Mouse (Mus musculus): ENCODE measurements around the gene Slc16a3. TPM values are rescaled to one million over a fixed set of nuclear protein-coding genes. Genes with fewer than 3 reads are reported as not detected.

Slc16a3 gene
- polyA plus RNA-seq, 1 experiment from 2014 or later = 170 TPM

DNA sequence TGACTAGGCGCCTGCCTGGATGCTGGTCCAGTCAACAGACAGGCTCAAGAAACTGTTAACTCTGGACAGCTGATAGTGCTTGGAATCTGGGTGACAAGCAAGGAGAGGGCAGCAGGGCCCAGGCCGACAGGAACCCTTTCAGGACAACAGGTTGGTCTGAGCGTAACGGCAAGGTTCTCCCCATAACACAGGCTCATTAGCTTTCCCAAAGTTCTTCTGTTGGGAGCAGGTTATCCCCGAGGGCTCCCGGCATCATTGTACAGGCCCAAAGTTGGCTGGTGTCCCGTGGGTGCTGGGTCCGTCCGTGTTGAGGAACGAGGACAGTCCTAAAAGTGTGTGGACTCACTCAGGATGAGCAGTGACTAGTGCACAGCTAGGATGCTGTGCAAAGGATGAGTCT lies 1.6 kb downstream of the Slc16a3 start:
- Histone ChIP-seq H3K36me3 (peaks cover 22% of the 10 kb centered on the region), H3K4me3 (peak overlapping the region; percentile 76), H3K27me3 (replicated peaks) (peaks cover 35% of the 10 kb centered on the region), H3K9me3 (replicated peaks) (no peaks in the 10 kb centered on the region), H3K27ac (peak overlapping the region; percentile 95), H3K4me2 (peak overlapping the region; percentile 96), H3K9ac (peak overlapping the region; percentile 95), H3K4me1 (peaks cover 66% of the 10 kb centered on the region)
- ATAC-seq = no peak
- 24% methylated on average over 10 of the region's 10 CpGs for WGBS (ENCODE audit: insufficient replicate concordance)

DNA sequence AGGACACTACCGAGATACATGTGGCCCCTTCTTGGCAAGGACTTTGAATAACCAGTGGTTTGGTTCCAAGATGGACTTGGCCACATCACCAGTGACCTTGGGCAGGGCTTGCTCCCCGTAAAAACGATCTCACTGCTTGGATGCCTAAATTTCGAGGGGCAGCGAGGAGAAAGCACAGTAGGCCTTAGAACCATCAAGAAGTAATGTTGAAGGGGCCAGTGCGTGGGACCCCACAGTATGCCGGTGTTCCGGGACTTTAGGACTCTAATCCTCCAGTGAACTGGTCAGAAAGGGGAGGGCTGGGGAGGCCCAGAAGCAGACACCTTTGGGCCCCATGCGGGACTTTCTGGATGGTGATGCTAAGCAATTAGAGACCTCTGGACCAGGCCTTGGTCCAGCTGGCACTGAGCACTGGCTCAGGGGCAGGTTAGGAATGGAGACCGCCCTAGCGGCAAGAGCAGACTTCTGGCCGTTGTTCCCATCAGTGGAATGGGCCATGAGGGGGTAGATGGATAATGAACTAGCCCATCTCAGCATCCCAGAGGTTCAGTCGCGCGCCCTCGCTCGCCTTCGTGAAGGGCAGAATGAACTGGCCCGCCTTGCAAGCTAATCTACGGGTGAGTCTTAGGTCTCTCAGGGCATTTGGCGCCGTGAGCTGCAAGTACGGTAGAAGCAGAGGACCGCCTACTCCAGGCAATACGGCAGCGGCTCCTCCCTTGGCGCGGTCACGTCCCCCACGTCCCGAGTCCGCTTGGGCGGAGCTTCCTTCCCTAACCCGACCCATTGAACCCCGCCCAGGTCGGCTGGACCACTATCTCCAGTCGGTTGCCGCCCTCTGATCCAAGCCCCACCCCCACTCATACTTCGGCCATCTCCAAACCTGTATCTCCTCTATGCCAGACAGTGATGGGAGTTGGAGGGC lies 2.3 kb downstream of the Slc16a3 start:
- Histone ChIP-seq H3K4me3 (peak overlapping the region; percentile 76), H3K4me2 (peak overlapping the region; percentile 96), H3K36me3 (peaks cover 29% of the 10 kb centered on the region), H3K4me1 (peaks cover 70% of the 10 kb centered on the region), H3K9me3 (replicated peaks) (no peaks in the 10 kb centered on the region), H3K9ac (peak overlapping the region; percentile 95), H3K27me3 (replicated peaks) (peaks cover 28% of the 10 kb centered on the region), H3K27ac (peak overlapping the region; percentile 95)
- peak; percentile 87 for ATAC-seq
- WGBS (ENCODE audit: insufficient replicate concordance) = 2% methylated on average over 39 of the region's 39 CpGs

DNA sequence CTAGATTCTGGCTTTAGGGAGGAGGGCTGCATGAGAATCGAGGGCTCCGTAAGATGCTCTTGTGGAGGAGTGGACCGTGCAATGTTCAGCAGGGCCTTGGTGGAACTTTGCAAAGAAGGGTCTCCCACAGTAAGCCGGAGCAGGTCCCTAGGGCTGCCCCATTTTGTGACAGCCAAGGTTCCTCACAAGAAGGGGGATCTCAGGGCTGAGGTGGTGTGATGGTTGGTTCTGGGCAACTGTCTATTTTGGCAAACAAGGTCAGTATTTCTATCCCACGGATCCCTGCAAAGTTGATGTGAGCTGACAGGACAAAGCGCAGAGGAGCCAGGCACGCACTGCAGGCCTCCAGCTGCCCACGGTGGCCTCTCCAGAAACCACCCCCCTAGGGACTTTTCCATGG lies 3.0 kb downstream of the Slc16a3 start:
- Histone ChIP-seq H3K9me3 (replicated peaks) (no peaks in the 10 kb centered on the region), H3K4me3 (peak overlapping the region; percentile 76), H3K4me1 (peaks cover 70% of the 10 kb centered on the region), H3K9ac (peak overlapping the region; percentile 72), H3K27ac (peak overlapping the region; percentile 95), H3K4me2 (peak overlapping the region; percentile 96), H3K27me3 (replicated peaks) (peaks cover 22% of the 10 kb centered on the region), H3K36me3 (peaks cover 36% of the 10 kb centered on the region)
- ATAC-seq = no peak
- WGBS (ENCODE audit: insufficient replicate concordance) = 26% methylated on average over 8 of the region's 8 CpGs

DNA sequence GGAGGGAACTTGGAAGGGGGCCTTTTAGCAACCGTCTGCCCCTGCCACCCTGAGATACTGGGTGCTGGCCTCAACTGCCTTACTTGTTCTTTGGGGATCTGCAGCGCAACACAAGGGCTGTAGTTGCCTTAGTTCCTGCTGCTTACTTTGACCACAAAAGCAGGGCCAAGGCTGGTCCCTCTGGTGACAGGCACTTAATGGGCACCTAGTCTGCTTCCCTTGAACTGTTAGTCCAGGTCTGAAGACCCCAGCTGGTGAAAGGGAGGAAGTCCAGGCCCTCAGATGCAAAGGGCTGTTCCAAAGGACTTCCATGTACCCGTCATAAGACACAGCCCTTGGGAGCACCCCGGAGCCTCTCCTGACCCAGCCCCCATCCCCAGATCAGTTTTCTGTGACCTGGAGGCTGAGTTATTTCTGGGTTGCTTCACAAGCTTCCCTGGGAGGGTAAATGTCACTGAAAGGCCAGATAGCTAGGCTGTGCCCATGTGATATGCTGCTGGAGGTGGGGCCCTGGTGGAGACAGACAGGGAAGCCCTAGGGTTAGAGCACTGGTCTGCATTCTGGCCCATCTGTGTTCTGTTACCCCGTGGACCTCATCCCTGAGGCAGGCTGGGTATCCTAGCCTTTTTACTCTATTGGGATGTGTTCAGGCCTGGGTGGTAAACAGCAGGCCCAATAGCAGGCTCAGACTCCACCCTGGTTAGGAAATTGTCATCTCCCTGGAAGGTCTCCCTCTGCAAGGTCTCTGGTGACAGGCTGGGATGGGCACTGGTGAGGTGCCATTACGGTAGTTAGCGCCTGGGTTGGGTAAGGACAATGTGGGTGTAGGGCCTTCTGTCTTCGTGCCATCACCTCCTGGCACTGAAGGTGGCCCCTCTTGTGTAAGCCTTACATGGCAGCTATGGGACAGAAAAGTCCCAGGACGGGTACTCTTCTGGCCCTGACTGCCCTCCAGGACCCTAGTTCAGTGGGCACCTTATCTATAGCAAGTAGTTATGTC lies 3.8 kb downstream of the Slc16a3 start:
- no peaks in the 10 kb centered on the region for H3K9me3 ChIP-seq (replicated peaks)
- H3K27ac ChIP-seq = peak overlapping the region; percentile 95
- H3K27me3 ChIP-seq (replicated peaks) = peaks cover 14% of the 10 kb centered on the region
- H3K36me3 ChIP-seq = peaks cover 44% of the 10 kb centered on the region
- peak overlapping the region; percentile 76 for H3K4me3 ChIP-seq
- peak overlapping the region; percentile 72 for H3K9ac ChIP-seq
- H3K4me1 ChIP-seq = peaks cover 73% of the 10 kb centered on the region
- peak; percentile 65 for ATAC-seq
- 58% methylated on average over 9 of the region's 9 CpGs for WGBS (ENCODE audit: insufficient replicate concordance)
- H3K4me2 ChIP-seq = peak overlapping the region; percentile 96

DNA sequence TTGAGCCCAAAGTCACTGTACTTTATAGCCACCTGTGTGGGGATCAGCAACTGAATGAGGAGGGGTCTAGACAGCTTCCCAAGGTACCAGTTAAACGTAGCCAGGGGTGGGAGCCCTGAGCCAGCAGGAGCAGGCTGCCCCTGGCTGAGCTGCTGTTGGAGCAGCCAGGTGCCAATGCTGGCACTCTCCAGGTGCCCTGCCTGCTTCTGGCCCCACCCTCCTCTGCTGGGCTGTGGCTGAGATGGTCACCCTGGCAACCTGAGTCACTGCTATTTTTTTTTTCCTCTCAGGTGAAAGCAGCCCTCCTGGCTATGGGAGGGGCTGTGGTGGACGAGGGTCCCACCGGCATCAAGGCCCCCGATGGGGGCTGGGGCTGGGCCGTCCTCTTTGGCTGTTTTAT lies 6.7 kb downstream of the Slc16a3 start:
- H3K4me2 ChIP-seq = no peak overlapping the region
- WGBS (ENCODE audit: insufficient replicate concordance) = 84% methylated on average over 5 of the region's 5 CpGs
- H3K27ac ChIP-seq = peak overlapping the region; percentile 15; the same call in 1 of the 2 replicates
- H3K9ac ChIP-seq = peak overlapping the region; percentile 33; the same call in 1 of the 2 replicates
- ATAC-seq = no peak
- peaks cover 73% of the 10 kb centered on the region for H3K36me3 ChIP-seq
- H3K4me3 ChIP-seq = no peak overlapping the region
- no peaks in the 10 kb centered on the region for H3K9me3 ChIP-seq (replicated peaks)
- peaks cover 82% of the 10 kb centered on the region for H3K4me1 ChIP-seq
- H3K27me3 ChIP-seq (replicated peaks) = no peaks in the 10 kb centered on the region

DNA sequence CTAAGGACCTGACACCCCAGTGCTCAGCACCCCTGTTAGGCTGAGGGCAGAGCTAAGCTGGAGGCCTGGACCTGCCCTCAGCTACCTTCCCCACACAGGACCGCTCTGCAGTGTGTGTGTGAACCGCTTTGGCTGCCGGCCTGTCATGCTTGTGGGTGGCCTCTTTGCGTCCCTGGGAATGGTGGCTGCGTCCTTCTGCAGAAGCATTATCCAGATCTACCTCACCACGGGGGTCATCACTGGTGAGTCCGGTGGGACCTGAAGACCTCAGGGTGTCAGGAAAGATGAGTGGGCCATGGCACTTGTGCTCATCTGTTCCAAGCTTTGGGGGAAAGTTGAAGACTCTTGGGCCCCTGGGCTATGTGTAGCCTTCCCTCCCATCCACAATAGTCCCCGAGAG lies 7.4 kb downstream of the Slc16a3 start:
- Histone ChIP-seq H3K9ac (no peak overlapping the region), H3K36me3 (peaks cover 80% of the 10 kb centered on the region), H3K27me3 (replicated peaks) (no peaks in the 10 kb centered on the region), H3K27ac (no peak overlapping the region), H3K4me1 (peaks cover 81% of the 10 kb centered on the region), H3K4me3 (no peak overlapping the region), H3K9me3 (replicated peaks) (no peaks in the 10 kb centered on the region), H3K4me2 (no peak overlapping the region)
- ATAC-seq = no peak
- WGBS (ENCODE audit: insufficient replicate concordance) = 90% methylated on average over 8 of the region's 8 CpGs

DNA sequence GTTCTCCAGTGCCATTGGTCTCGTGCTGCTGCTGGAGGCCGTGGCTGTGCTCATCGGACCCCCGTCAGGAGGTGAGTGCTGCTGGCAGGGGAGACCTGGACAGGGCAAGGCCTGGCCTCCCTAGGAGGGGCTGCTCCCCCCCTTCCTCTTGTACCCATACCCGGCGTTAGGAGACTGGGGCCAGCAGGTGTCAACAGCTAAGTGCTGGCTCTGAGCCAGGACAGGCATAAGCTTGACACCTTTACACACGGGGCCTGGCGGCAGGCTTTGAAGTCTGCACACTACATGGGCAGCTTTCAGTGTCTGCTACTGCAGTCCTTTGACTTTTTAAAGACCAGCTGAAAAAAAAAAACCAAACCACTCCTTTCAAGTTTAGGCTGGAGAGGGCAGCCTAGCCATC lies 8.8 kb downstream of the Slc16a3 start:
- no peak for ATAC-seq
- WGBS (ENCODE audit: insufficient replicate concordance) = 83% methylated on average over 8 of the region's 8 CpGs
- Histone ChIP-seq H3K27ac (peak overlapping the region; percentile 42; the same call in 1 of the 2 replicates), H3K36me3 (peaks cover 94% of the 10 kb centered on the region), H3K9ac (no peak overlapping the region), H3K4me1 (peaks cover 70% of the 10 kb centered on the region), H3K4me2 (no peak overlapping the region), H3K4me3 (no peak overlapping the region), H3K27me3 (replicated peaks) (no peaks in the 10 kb centered on the region), H3K9me3 (replicated peaks) (no peaks in the 10 kb centered on the region)

DNA sequence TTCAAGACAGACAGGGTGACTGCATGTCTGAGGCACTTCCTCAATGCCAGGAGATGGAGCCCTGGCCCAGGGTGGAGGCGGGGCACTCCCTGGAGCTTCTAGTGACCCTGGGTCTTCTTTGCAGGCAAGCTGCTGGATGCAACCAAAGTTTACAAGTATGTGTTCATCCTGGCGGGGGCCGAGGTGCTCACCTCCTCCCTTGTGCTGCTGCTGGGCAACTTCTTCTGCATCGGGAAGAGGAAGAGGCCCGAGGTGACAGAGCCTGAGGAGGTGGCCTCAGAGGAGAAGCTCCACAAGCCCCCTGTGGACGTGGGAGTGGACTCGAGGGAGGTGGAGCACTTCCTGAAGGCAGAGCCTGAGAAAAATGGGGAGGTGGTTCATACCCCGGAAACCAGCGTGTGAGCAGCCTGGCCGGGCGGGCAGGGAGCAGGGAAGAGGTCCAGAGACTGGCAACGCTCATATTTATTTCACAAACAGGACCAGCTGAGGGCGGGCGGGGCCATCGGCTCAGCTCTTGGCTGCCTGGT lies 9.5 kb downstream of the Slc16a3 start:
- no peak for ATAC-seq
- Histone ChIP-seq H3K27me3 (replicated peaks) (no peaks in the 10 kb centered on the region), H3K9me3 (replicated peaks) (no peaks in the 10 kb centered on the region), H3K27ac (peak overlapping the region; percentile 41; the same call in 1 of the 2 replicates), H3K4me2 (no peak overlapping the region), H3K4me1 (peaks cover 63% of the 10 kb centered on the region), H3K4me3 (no peak overlapping the region), H3K9ac (no peak overlapping the region; the same call in 1 of the 2 replicates), H3K36me3 (peaks cover 98% of the 10 kb centered on the region)
- WGBS (ENCODE audit: insufficient replicate concordance) = 59% methylated on average over 15 of the region's 15 CpGs

DNA sequence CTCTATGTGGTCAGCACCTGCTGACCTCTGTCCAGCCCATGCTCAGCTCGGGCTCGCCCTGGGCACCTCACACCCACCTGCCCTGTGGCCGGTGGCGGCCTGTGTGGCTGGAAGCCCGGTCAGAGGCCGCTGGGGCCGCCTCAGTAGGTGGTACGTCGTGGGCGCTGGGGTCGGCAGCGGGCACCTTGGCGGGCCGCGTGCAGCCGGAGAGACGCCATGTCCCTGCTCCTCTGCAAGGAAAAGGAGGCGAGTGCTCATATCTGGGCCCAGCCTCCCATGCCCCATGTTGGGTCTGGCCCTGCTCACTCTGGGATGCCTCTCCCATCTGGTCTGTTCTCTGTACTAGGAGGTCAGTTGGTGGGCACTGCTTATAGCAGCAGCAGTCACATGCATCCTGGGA lies 10.8 kb downstream of the Slc16a3 start:
- WGBS (ENCODE audit: insufficient replicate concordance) = 92% methylated on average over 18 of the region's 18 CpGs
- Histone ChIP-seq H3K4me2 (no peak overlapping the region), H3K27me3 (replicated peaks) (no peaks in the 10 kb centered on the region), H3K4me3 (no peak overlapping the region), H3K27ac (peak overlapping the region; percentile 56), H3K36me3 (peaks cover 100% of the 10 kb centered on the region), H3K4me1 (peaks cover 50% of the 10 kb centered on the region), H3K9me3 (replicated peaks) (no peaks in the 10 kb centered on the region), H3K9ac (no peak overlapping the region)
- ATAC-seq = 0 out of 2 replicates have a peak, but pooled peaks have one; percentile 7

DNA sequence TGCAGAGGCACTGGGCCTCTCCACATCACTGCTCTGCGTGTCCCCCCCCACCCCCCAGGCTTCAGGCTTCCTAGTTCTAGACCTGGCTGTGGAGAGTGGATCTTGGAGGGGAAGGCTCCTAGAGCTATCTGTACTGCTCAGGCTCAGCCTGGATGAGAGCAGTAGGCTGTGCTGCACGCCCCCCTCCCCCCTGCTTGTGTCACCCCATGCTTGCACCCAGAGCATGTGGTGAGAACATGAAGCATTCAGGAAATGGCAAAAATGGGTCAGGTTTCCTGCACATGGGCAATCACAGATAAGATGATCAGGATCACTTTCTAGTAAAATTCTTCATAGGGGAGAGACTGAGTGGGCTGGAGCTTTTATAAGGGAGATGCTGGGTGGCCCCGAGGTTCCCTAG lies 11.3 kb downstream of the Slc16a3 start:
- WGBS (ENCODE audit: insufficient replicate concordance) = 44% methylated on average over 3 of the region's 3 CpGs
- H3K36me3 ChIP-seq = peaks cover 100% of the 10 kb centered on the region
- no peak overlapping the region for H3K9ac ChIP-seq
- H3K4me2 ChIP-seq = no peak overlapping the region
- H3K27ac ChIP-seq = peak overlapping the region; percentile 56
- peaks cover 47% of the 10 kb centered on the region for H3K4me1 ChIP-seq
- no peaks in the 10 kb centered on the region for H3K27me3 ChIP-seq (replicated peaks)
- ATAC-seq = peak; percentile 25; the same call in 1 of the 2 replicates
- no peaks in the 10 kb centered on the region for H3K9me3 ChIP-seq (replicated peaks)
- no peak overlapping the region for H3K4me3 ChIP-seq

DNA sequence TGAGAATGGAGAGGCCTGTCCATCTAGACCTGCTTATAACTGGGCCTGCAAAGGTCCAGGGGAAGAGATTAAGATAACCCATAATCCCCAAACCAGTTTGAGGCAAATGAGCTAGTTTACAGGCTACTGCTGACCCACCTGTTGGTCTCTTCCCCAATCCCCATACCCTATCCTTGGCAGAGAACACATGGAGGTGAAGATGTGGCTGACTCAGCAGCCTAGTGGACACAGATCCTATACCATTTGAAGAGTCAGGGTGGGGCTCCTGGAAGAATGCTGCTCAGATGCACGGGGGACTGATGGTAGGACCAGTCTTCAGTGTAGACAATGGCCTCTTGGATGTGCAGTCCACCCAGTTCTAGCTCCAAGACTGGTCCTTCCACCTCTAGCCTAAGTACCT lies 12.0 kb downstream of the Slc16a3 start:
- Histone ChIP-seq H3K4me2 (no peak overlapping the region), H3K27me3 (replicated peaks) (no peaks in the 10 kb centered on the region), H3K27ac (peak overlapping the region; percentile 56; the same call in 1 of the 2 replicates), H3K36me3 (peaks cover 100% of the 10 kb centered on the region), H3K4me1 (peaks cover 44% of the 10 kb centered on the region), H3K4me3 (no peak overlapping the region), H3K9ac (no peak overlapping the region), H3K9me3 (replicated peaks) (no peaks in the 10 kb centered on the region)
- WGBS (ENCODE audit: insufficient replicate concordance) = 55% methylated on average over 1 of the region's 1 CpGs
- no peak for ATAC-seq
